Mouse (Mus musculus): Measurements from ENCODE around the gene Cfap45. TPM values are rescaled to one million over a fixed set of nuclear protein-coding genes. Genes with fewer than 3 reads are reported as not detected.
A peak's percentile ranks its signal among the peaks of the same experiment; 100 is the strongest.

Gene Cfap45
- polyA plus RNA-seq (2012; rRNA removed), result 0.33 and 0.79 TPM in 2 replicates

DNA sequence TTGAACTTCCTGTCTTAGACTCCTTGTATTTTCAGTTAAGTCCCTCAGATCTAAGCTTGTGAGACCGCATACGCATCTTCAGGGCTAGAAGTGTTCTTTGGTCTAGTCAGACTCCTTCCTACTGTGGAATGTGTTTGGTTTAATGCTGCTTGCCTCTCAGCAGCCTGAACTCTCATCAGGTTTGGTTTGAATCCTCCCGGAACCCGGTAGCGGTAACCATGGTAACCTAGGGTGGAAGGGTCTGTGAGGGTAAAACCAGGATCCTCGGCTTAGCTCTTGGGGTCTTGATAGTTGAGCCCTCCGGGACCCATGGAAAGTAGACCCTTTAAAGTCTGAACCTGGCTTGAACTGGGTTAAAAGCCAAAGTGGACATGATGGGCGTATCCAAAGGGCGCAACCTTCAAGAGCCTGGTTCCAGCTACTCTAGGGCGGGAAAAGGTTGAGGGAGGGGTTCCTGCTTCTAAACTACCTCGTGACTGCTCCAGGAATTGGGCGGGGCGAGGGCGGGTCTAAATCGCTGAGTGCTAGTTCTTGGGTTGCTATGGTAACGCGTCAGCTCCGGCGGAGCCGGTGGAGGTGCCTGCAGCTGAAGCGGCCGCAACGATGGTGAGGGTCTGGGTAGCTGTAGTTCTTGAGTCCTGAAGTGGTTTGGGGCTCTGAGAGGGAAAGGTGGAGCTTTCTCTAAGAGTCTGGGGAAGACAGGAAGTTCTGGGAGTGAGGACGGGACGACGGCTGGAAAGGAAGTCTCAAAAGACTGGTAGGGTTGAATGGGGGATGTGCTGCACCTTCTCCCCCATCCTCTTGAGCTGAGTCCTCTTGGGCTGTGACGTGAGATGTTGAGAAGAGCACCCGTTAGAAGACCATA is at the start of gene Cfap45:
Cfap45 (plus strand) TSS at position 226 of the 865 bp plus-strand sequence.
- no peaks in the 10 kb centered on the region for H3K36me3 ChIP-seq (ENCODE audit: control insufficient read depth, insufficient read depth, low read length)
- TF ChIP-seq POLR2A (IDR thresholded peaks at IDR 0.05; ENCODE audit: low read depth, low read length) (no peak), CTCF (conservative IDR thresholded peaks at IDR 0.05; ENCODE audit: insufficient read depth, insufficient read length, low read depth, low read length) (no peak)
- 5% methylated on average over 28 of the region's 28 CpGs for WGBS
- peak; percentile 95 for DNase-seq
- H3K27ac ChIP-seq (ENCODE audit: insufficient read depth, low read depth, low read length), result no peak within 1 kb of the TSS
- peak within 1 kb of the TSS; percentile 37 for H3K4me3 ChIP-seq (ENCODE audit: insufficient read depth, low read depth, low read length)
- H3K27me3 ChIP-seq (replicated peaks; ENCODE audit: control insufficient read depth, insufficient read depth, low read length), result no peaks in the 10 kb centered on the region
- H3K4me1 ChIP-seq (ENCODE audit: control insufficient read depth, insufficient read depth, low read length), result no peaks in the 10 kb centered on the region

DNA sequence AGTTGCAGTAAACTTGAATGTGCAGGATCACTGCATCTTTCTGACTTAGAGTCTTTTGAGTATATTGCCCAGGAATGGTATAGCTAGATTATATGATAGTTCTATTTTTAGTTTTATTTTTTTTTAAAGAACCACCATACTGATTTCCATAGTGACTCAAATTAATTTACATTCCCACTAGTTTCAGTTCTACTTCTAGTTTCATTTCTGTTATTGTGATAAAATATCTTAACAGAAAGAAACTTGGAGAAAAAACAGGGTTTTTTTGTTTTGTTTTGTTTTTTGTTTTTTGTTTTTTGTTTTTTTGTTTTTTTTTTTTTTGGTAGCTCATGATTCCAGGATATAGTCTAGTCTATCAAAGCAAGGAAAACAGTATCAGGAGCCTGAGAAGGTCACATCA is 47.7 kb upstream of the Cfap45 start:
- H3K36me3 ChIP-seq (ENCODE audit: control insufficient read depth, insufficient read depth, low read length), result no peaks in the 10 kb centered on the region
- TF ChIP-seq POLR2A (IDR thresholded peaks at IDR 0.05; ENCODE audit: low read depth, low read length) (no peak), CTCF (conservative IDR thresholded peaks at IDR 0.05; ENCODE audit: insufficient read depth, insufficient read length, low read depth, low read length) (no peak)

GRCm38 (mm10) chr1:172474196-172474595 is 46.4 kb upstream of the Cfap45 start:
- H3K4me3 ChIP-seq (ENCODE audit: insufficient read depth, low read depth, low read length), result no peak overlapping the region
- 87% methylated on average over 3 of the region's 3 CpGs for WGBS
- no peaks in the 10 kb centered on the region for H3K4me1 ChIP-seq (ENCODE audit: control insufficient read depth, insufficient read depth, low read length)
- TF ChIP-seq CTCF (conservative IDR thresholded peaks at IDR 0.05; ENCODE audit: insufficient read depth, insufficient read length, low read depth, low read length), result no peak
- no peak for TF ChIP-seq POLR2A (IDR thresholded peaks at IDR 0.05; ENCODE audit: low read depth, low read length)
- no peak for DNase-seq
- H3K27me3 ChIP-seq (replicated peaks; ENCODE audit: control insufficient read depth, insufficient read depth, low read length), result no peaks in the 10 kb centered on the region
- H3K27ac ChIP-seq (ENCODE audit: insufficient read depth, low read depth, low read length), result no peak overlapping the region
- no peaks in the 10 kb centered on the region for H3K36me3 ChIP-seq (ENCODE audit: control insufficient read depth, insufficient read depth, low read length)

More for the DNA sequence above, 47.7 kb upstream of the Cfap45 start:
- Histone ChIP-seq H3K4me3 (ENCODE audit: insufficient read depth, low read depth, low read length) (no peak overlapping the region), H3K4me1 (ENCODE audit: control insufficient read depth, insufficient read depth, low read length) (no peaks in the 10 kb centered on the region), H3K27me3 (replicated peaks; ENCODE audit: control insufficient read depth, insufficient read depth, low read length) (no peaks in the 10 kb centered on the region), H3K27ac (ENCODE audit: insufficient read depth, low read depth, low read length) (no peak overlapping the region)
- DNase-seq, result no peak

DNA sequence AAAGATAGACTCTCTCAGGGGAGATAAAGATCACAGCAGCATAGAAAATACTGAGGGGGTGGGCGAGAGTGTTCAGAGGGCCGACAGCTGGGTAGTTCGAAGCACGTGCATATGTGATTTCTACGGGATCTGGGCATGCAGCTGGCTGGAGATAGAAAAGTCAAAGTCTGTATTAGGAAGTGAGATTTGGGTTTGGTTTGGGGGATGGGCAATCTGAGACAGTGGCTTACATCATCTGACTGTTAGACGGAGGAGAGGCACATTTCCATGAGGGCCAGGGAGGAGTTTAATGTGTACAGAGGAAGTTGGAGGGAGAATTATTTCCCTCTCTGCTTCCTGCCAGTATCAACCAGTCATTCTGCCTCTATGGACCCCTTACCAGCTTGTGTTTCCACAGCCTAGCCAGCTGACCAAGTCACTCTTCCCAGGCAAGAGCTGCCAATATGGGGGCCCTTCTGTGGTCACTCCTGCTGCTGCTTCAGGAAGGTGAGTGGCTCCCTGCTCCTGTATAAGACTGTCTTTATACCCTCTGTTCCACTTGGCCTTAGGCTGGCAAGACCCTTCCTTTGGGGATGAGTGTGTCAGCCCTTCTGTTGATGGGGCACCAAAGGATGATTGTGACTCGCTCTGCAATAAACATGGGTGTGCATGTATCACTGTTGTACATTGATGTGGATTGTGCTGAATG is 45.4 kb upstream of the Cfap45 start, which contains the start of gene Slamf9:
Slamf9 (plus strand) TSS at position 305 of the 688 bp plus-strand sequence.
- Histone ChIP-seq H3K27ac (ENCODE audit: insufficient read depth, low read depth, low read length) (no peak within 1 kb of the TSS), H3K36me3 (ENCODE audit: control insufficient read depth, insufficient read depth, low read length) (no peaks in the 10 kb centered on the region), H3K4me1 (ENCODE audit: control insufficient read depth, insufficient read depth, low read length) (no peaks in the 10 kb centered on the region), H3K4me3 (ENCODE audit: insufficient read depth, low read depth, low read length) (no peak within 1 kb of the TSS), H3K27me3 (replicated peaks; ENCODE audit: control insufficient read depth, insufficient read depth, low read length) (no peaks in the 10 kb centered on the region)
- DNase-seq, result peak; percentile 41
- 68% methylated on average over 7 of the region's 7 CpGs for WGBS
- TF ChIP-seq POLR2A (IDR thresholded peaks at IDR 0.05; ENCODE audit: low read depth, low read length) (no peak), CTCF (conservative IDR thresholded peaks at IDR 0.05; ENCODE audit: insufficient read depth, insufficient read length, low read depth, low read length) (no peak)

DNA sequence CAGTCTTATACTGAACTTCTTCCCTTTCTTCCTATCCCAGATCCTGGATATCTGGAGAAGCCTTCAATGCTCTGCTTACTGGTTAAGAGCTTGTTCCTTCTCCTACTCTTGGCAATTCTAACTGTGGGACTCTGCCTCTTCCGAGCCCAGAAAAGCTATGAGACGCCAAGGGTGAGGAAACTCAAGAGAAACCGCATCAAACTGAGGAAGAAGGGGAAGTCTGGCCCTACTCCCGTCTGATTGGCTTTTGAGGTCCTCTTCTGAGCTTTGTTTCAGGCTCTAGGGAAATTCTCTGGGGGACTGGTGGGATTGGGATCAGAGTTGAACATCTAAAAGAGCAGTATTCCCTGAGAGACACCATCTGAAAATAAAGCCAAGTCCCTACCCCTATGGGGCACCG is 42.6 kb upstream of the Cfap45 start:
- no peak for DNase-seq
- no peaks in the 10 kb centered on the region for H3K36me3 ChIP-seq (ENCODE audit: control insufficient read depth, insufficient read depth, low read length)
- H3K4me1 ChIP-seq (ENCODE audit: control insufficient read depth, insufficient read depth, low read length), result no peaks in the 10 kb centered on the region
- H3K27ac ChIP-seq (ENCODE audit: insufficient read depth, low read depth, low read length), result no peak overlapping the region
- no peak overlapping the region for H3K4me3 ChIP-seq (ENCODE audit: insufficient read depth, low read depth, low read length)
- WGBS, result 76% methylated on average over 5 of the region's 5 CpGs
- TF ChIP-seq POLR2A (IDR thresholded peaks at IDR 0.05; ENCODE audit: low read depth, low read length), result no peak
- TF ChIP-seq CTCF (conservative IDR thresholded peaks at IDR 0.05; ENCODE audit: insufficient read depth, insufficient read length, low read depth, low read length), result no peak
- no peaks in the 10 kb centered on the region for H3K27me3 ChIP-seq (replicated peaks; ENCODE audit: control insufficient read depth, insufficient read depth, low read length)

DNA sequence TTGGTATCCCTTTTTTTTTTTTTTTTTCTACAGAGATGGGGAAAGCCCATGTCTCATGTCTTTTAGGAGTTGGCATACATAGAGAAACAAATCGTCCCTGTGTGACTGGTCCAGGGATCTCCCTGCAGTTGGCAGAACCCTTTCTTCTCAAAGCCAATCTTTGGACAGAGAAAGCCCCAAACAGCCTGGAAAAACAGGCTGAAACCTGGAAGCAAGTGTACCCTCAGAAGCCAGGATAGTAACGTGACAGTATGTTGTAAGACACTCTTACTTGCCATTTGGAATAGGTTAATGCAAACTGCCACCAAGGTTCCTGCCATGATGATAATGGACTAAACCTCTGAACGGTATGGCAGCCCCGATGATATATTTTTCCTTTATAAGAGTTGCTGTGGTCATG is 40.2 kb upstream of the Cfap45 start:
- Histone ChIP-seq H3K27ac (ENCODE audit: insufficient read depth, low read depth, low read length) (no peak overlapping the region), H3K4me1 (ENCODE audit: control insufficient read depth, insufficient read depth, low read length) (no peaks in the 10 kb centered on the region), H3K4me3 (ENCODE audit: insufficient read depth, low read depth, low read length) (no peak overlapping the region), H3K27me3 (replicated peaks; ENCODE audit: control insufficient read depth, insufficient read depth, low read length) (no peaks in the 10 kb centered on the region), H3K36me3 (ENCODE audit: control insufficient read depth, insufficient read depth, low read length) (no peaks in the 10 kb centered on the region)
- no peak for TF ChIP-seq CTCF (conservative IDR thresholded peaks at IDR 0.05; ENCODE audit: insufficient read depth, insufficient read length, low read depth, low read length)
- TF ChIP-seq POLR2A (IDR thresholded peaks at IDR 0.05; ENCODE audit: low read depth, low read length), result no peak
- 92% methylated on average over 4 of the region's 4 CpGs for WGBS
- DNase-seq, result no peak

- no peak for DNase-seq
- Histone ChIP-seq H3K4me3 (ENCODE audit: insufficient read depth, low read depth, low read length) (no peak overlapping the region), H3K4me1 (ENCODE audit: control insufficient read depth, insufficient read depth, low read length) (no peaks in the 10 kb centered on the region), H3K27ac (ENCODE audit: insufficient read depth, low read depth, low read length) (no peak overlapping the region), H3K36me3 (ENCODE audit: control insufficient read depth, insufficient read depth, low read length) (no peaks in the 10 kb centered on the region), H3K27me3 (replicated peaks; ENCODE audit: control insufficient read depth, insufficient read depth, low read length) (no peaks in the 10 kb centered on the region)
- no peak for TF ChIP-seq POLR2A (IDR thresholded peaks at IDR 0.05; ENCODE audit: low read depth, low read length)
- no peak for TF ChIP-seq CTCF (conservative IDR thresholded peaks at IDR 0.05; ENCODE audit: insufficient read depth, insufficient read length, low read depth, low read length)
- WGBS, result 32% methylated on average over 13 of the region's 13 CpGs
These were observed 39.5 kb upstream of the Cfap45 start for GRCm38 (mm10) chr1:172481111-172481510.

Data from kidney, adult 2 months (tissue).